Mouse (Mus musculus) lung, embryonic 15.5 days (tissue): ENCODE measurements around the gene Dnm3. TPM values are rescaled to one million over a fixed set of nuclear protein-coding genes. Genes with fewer than 3 reads are reported as not detected.

Experiments
- ATAC-seq: fragments of 200-750 bp; cut with Nextera tagmentation; 2 replicates; pipeline ENCODE4 v1.8.0; 2017; ENCODE audit warnings: moderate number of reproducible peaks, borderline replicate concordance; ENCODE audit not compliant: low FRiP score, low TSS enrichment; ENCODE audit errors: extremely low read depth
- H3K27ac ChIP-seq: fragments of 300-500 bp; sonication (generic); 2 replicates; pipeline ENCODE4 v1.5.1; 2015; ENCODE audit warnings: moderate library complexity, mild to moderate bottlenecking, inconsistent platforms
- H3K27me3 ChIP-seq: fragments of 300-500 bp; sonication (generic); 2 replicates; pipeline ENCODE4 v1.6.1; 2015; ENCODE audit warnings: inconsistent platforms
- H3K36me3 ChIP-seq: fragments of 300-500 bp; sonication (generic); 2 replicates; pipeline ENCODE4 v1.6.1; 2015; ENCODE audit warnings: inconsistent platforms
- H3K4me1 ChIP-seq: fragments of 300-500 bp; sonication (generic); 2 replicates; pipeline ENCODE4 v1.6.1; 2015; ENCODE audit warnings: inconsistent platforms
- H3K4me2 ChIP-seq: fragments of 300-500 bp; sonication (generic); 2 replicates; pipeline ENCODE4 v1.6.1; 2015; ENCODE audit warnings: inconsistent platforms, mild to moderate bottlenecking, moderate library complexity
- H3K4me3 ChIP-seq: fragments of 300-500 bp; sonication (generic); 2 replicates; pipeline ENCODE4 v1.5.1; 2015; ENCODE audit warnings: mild to moderate bottlenecking, inconsistent platforms
- H3K9ac ChIP-seq: fragments of 300-500 bp; sonication (generic); 2 replicates; pipeline ENCODE4 v1.6.1; 2015; ENCODE audit warnings: inconsistent platforms
- H3K9me3 ChIP-seq: fragments of 300-500 bp; sonication (generic); 2 replicates; pipeline ENCODE4 v1.6.1; 2016; ENCODE audit warnings: inconsistent platforms
- WGBS: fragments of 180-500 bp; shearing (Covaris S2); methylation state at CpG from one replicate; pipeline ENCODE4 v1.1.7; 2015; 5-methylcytosine and 5-hydroxymethylcytosine counted together
- polyA plus RNA-seq: library from polyadenylated mRNA; unstranded; fragments of >200 nt; fragmentation: Nextera tagmentation; extraction: Ambion mirVana; gene quantifications from 2 replicates; pipeline ENCODE4 v1.2.1, GENCODE M21; 2015

The Dnm3 gene
- polyA plus RNA-seq, 1 experiment from 2014 or later = 2.7 TPM

- Histone ChIP-seq H3K9ac (no peak overlapping the region), H3K4me3 (no peak overlapping the region), H3K4me2 (no peak overlapping the region), H3K27me3 (no peaks in the 10 kb centered on the region), H3K4me1 (no peaks in the 10 kb centered on the region; the same call in 1 of the 2 replicates), H3K9me3 (no peaks in the 10 kb centered on the region), H3K36me3 (no peaks in the 10 kb centered on the region), H3K27ac (no peak overlapping the region)
- ATAC-seq = no peak
- WGBS = 72% methylated on average over 2 of the region's 2 CpGs
These were observed 165.2 kb downstream of the Dnm3 start for GRCm38 (mm10) chr1:162312621-162313020.

GRCm38 (mm10) chr1:162312152-162312551, 165.7 kb downstream of the Dnm3 start:
- no peak overlapping the region for H3K4me2 ChIP-seq
- no peak overlapping the region for H3K4me3 ChIP-seq
- no peak overlapping the region for H3K27ac ChIP-seq
- ATAC-seq = no peak
- no peak overlapping the region for H3K9ac ChIP-seq
- H3K36me3 ChIP-seq = no peaks in the 10 kb centered on the region
- WGBS = 75% methylated on average over 7 of the region's 7 CpGs
- no peaks in the 10 kb centered on the region for H3K27me3 ChIP-seq
- H3K4me1 ChIP-seq = no peaks in the 10 kb centered on the region; the same call in 1 of the 2 replicates
- no peaks in the 10 kb centered on the region for H3K9me3 ChIP-seq

- peak overlapping the region; percentile 1; the same call in 1 of the 2 replicates for H3K27ac ChIP-seq
- H3K4me2 ChIP-seq = no peak overlapping the region
- no peak overlapping the region for H3K9ac ChIP-seq
- H3K27me3 ChIP-seq = no peaks in the 10 kb centered on the region
- peaks cover 17% of the 10 kb centered on the region for H3K4me1 ChIP-seq
- no peaks in the 10 kb centered on the region for H3K9me3 ChIP-seq
- no peaks in the 10 kb centered on the region for H3K36me3 ChIP-seq
- ATAC-seq = no peak
- H3K4me3 ChIP-seq = no peak overlapping the region
- WGBS = 47% methylated on average over 6 of the region's 6 CpGs
These were observed 172.6 kb downstream of the Dnm3 start for GRCm38 (mm10) chr1:162305247-162305646.

- no peaks in the 10 kb centered on the region for H3K27me3 ChIP-seq
- no peak for ATAC-seq
- H3K9ac ChIP-seq = no peak overlapping the region
- WGBS = 33% methylated on average over 4 of the region's 4 CpGs
- no peak overlapping the region for H3K4me2 ChIP-seq
- H3K9me3 ChIP-seq = no peaks in the 10 kb centered on the region
- no peak overlapping the region for H3K27ac ChIP-seq
- no peaks in the 10 kb centered on the region for H3K36me3 ChIP-seq
- peaks cover 19% of the 10 kb centered on the region for H3K4me1 ChIP-seq
- no peak overlapping the region for H3K4me3 ChIP-seq
These were observed 175.4 kb downstream of the Dnm3 start for GRCm38 (mm10) chr1:162302480-162302879.

- ATAC-seq = no peak
- Histone ChIP-seq H3K4me1 (peaks cover 13% of the 10 kb centered on the region), H3K4me2 (no peak overlapping the region), H3K9me3 (no peaks in the 10 kb centered on the region), H3K27ac (no peak overlapping the region), H3K36me3 (no peaks in the 10 kb centered on the region), H3K9ac (no peak overlapping the region), H3K4me3 (no peak overlapping the region), H3K27me3 (no peaks in the 10 kb centered on the region)
- WGBS = 61% methylated on average over 12 of the region's 12 CpGs
These were observed 178.1 kb downstream of the Dnm3 start for GRCm38 (mm10) chr1:162299558-162300319.

- 85% methylated on average over 3 of the region's 3 CpGs for WGBS
- Histone ChIP-seq H3K27ac (no peak overlapping the region), H3K9me3 (no peaks in the 10 kb centered on the region), H3K4me1 (peaks cover 22% of the 10 kb centered on the region), H3K4me3 (no peak overlapping the region), H3K27me3 (no peaks in the 10 kb centered on the region), H3K4me2 (no peak overlapping the region), H3K9ac (no peak overlapping the region), H3K36me3 (no peaks in the 10 kb centered on the region)
- no peak for ATAC-seq
These were observed 179.3 kb downstream of the Dnm3 start for GRCm38 (mm10) chr1:162298527-162298926.

- Histone ChIP-seq H3K4me1 (peaks cover 16% of the 10 kb centered on the region; the same call in 1 of the 2 replicates), H3K27me3 (no peaks in the 10 kb centered on the region), H3K9me3 (no peaks in the 10 kb centered on the region), H3K4me3 (no peak overlapping the region), H3K27ac (no peak overlapping the region), H3K9ac (no peak overlapping the region), H3K4me2 (no peak overlapping the region), H3K36me3 (no peaks in the 10 kb centered on the region)
- peak; percentile 35; the same call in 1 of the 2 replicates for ATAC-seq
- 56% methylated on average over 5 of the region's 5 CpGs for WGBS
These were observed 182.4 kb downstream of the Dnm3 start for GRCm38 (mm10) chr1:162295443-162295842.

GRCm38 (mm10) chr1:162294572-162294910, 183.3 kb downstream of the Dnm3 start:
- WGBS = 57% methylated on average over 4 of the region's 4 CpGs

GRCm38 (mm10) chr1:162293732-162294571, 183.9 kb downstream of the Dnm3 start:
- WGBS = 38% methylated on average over 4 of the region's 4 CpGs
- peaks cover 13% of the 10 kb centered on the region; the same call in 1 of the 2 replicates for H3K4me1 ChIP-seq
- H3K4me2 ChIP-seq = no peak overlapping the region
- no peaks in the 10 kb centered on the region for H3K36me3 ChIP-seq
- peak overlapping the region; percentile 49 for H3K27ac ChIP-seq
- no peaks in the 10 kb centered on the region for H3K27me3 ChIP-seq
- H3K9ac ChIP-seq = no peak overlapping the region
- ATAC-seq = no peak
- H3K9me3 ChIP-seq = no peaks in the 10 kb centered on the region
- no peak overlapping the region for H3K4me3 ChIP-seq

More at GRCm38 (mm10) chr1:162294572-162294910, 183.3 kb downstream of the Dnm3 start:
- Histone ChIP-seq H3K4me1 (peaks cover 13% of the 10 kb centered on the region; the same call in 1 of the 2 replicates), H3K4me3 (no peak overlapping the region), H3K9ac (no peak overlapping the region), H3K27ac (peak overlapping the region; percentile 49), H3K4me2 (no peak overlapping the region), H3K36me3 (no peaks in the 10 kb centered on the region), H3K27me3 (no peaks in the 10 kb centered on the region), H3K9me3 (no peaks in the 10 kb centered on the region)
- no peak for ATAC-seq

- H3K36me3 ChIP-seq = no peaks in the 10 kb centered on the region
- WGBS = 64% methylated on average over 6 of the region's 6 CpGs
- no peak overlapping the region for H3K4me3 ChIP-seq
- no peak for ATAC-seq
- H3K9ac ChIP-seq = no peak overlapping the region
- 0 out of 2 replicates have a peak, but pooled peaks cover 2% of the 10 kb centered on the region for H3K4me1 ChIP-seq
- H3K9me3 ChIP-seq = no peaks in the 10 kb centered on the region
- no peak overlapping the region for H3K27ac ChIP-seq
- H3K27me3 ChIP-seq = no peaks in the 10 kb centered on the region
- no peak overlapping the region for H3K4me2 ChIP-seq
These were observed 190.9 kb downstream of the Dnm3 start for GRCm38 (mm10) chr1:162286910-162287309.

- Histone ChIP-seq H3K9me3 (no peaks in the 10 kb centered on the region), H3K27ac (no peak overlapping the region), H3K4me2 (no peak overlapping the region), H3K36me3 (no peaks in the 10 kb centered on the region), H3K9ac (no peak overlapping the region), H3K4me1 (0 out of 2 replicates have a peak, but pooled peaks cover 5% of the 10 kb centered on the region), H3K4me3 (no peak overlapping the region), H3K27me3 (no peaks in the 10 kb centered on the region)
- ATAC-seq = no peak
- 25% methylated on average over 7 of the region's 7 CpGs for WGBS
These were observed 195.9 kb downstream of the Dnm3 start for GRCm38 (mm10) chr1:162281981-162282381.

GRCm38 (mm10) chr1:162280052-162280451, 197.8 kb downstream of the Dnm3 start:
- Histone ChIP-seq H3K9me3 (no peaks in the 10 kb centered on the region), H3K4me3 (no peak overlapping the region), H3K27ac (no peak overlapping the region), H3K4me2 (no peak overlapping the region), H3K9ac (no peak overlapping the region), H3K4me1 (0 out of 2 replicates have a peak, but pooled peaks cover 5% of the 10 kb centered on the region), H3K27me3 (no peaks in the 10 kb centered on the region), H3K36me3 (no peaks in the 10 kb centered on the region)
- 94% methylated on average over 4 of the region's 4 CpGs for WGBS
- ATAC-seq = no peak
